Mouse (Mus musculus): ENCODE data around the gene Tacc2.

DNA sequence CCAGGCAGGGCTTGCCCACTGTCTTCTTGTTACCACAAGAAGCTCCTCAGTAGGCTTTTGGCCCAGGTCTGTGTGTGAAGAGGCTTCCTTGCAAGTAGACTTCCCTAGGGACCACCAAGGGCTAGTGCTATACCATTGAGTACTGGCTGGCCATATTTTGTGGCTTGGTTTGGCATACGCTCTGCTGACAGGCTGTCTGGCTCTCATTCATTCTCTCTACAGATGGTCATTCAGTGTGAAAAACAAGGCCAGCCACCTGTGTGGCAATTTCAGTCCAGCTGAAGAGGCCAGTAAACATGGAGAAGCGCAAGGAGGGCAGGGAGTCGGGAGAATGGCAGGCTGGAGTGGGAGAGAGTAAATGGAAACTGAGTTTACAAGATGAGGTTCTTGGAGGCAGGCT, 138.2 kb downstream of the Tacc2 start:
- TF ChIP-seq CTCF (IDR thresholded peaks at IDR 0.05; ENCODE audit: borderline replicate concordance, insufficient read depth, low read depth, low read length) (no peak), POLR2A (IDR thresholded peaks at IDR 0.05; ENCODE audit: borderline replicate concordance, insufficient read depth, low read length) (no peak)
